Mouse (Mus musculus) CH12F3 (cell line): ENCODE results near the gene Whrn.

Experiments used
- in situ Hi-C: fragments of 300-500 bp; cut with MboI; formaldehyde crosslinking; loops from 2 replicates; pipeline ENCODE4 v1.14.3; 2020; ENCODE audit warnings: low sequenced_read_pairs

Whrn gene

DNA sequence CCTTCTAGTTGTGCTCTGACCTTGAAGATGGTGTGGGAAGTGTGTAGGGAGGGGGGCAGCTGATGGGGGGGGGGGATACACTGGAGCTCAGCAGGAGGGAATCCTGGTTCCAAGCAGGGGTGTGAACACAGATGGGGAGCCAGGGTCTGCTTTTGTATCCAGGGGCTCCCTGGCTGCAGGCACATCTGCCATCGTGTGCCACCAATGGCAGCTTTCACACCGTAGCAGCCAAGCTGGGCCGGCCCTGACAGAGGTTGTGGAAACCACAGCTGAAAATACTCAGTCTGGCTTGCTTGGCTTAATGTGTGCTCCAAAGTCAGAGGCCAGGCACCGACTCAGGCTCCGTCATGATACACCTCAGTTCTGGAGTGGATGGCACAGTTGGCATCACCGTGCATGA is 107.8 kb downstream of the Whrn start:
- in situ Hi-C loops, result no loop called here

DNA sequence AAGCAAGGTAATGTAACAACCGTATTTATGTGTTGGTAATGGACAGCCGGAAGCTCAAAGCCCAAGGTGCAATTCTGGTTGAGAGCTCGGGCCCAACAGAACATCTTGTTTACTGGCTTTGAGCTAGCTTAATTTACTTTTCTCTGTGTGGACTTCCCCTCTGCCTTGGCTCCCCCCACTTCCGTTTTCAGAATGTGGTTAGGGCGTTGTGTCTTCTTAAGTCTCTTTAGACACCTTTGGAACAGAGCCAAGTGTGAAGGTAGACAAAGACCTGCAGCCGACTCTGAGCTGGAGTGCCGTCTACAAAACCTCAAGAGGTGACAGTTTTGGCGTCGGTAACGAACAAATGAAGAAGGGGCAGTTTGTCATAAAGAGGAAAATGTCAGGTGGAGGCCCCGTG is 110.0 kb downstream of the Whrn start:
- in situ Hi-C loops, result no loop called here

DNA sequence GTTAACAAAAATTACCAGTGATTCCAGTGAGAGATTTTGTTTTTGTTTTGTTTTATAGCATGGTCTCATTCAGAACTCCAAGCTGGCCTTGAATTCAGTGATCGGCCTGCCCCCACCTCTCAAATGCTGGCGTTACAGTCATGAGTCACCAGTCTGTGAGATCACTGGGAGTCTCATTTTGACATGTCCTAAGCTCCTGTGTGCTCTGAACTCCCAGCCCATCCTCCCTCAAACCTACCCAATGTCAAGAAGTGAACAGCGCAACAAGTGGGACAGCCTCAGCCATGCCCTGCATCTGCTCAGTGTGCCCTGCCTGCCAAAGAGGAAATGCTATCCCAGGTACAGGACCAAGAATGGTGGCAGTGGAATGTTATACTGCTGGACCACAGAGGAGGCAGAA is 110.5 kb downstream of the Whrn start:
- in situ Hi-C loops, result no loop called here

DNA sequence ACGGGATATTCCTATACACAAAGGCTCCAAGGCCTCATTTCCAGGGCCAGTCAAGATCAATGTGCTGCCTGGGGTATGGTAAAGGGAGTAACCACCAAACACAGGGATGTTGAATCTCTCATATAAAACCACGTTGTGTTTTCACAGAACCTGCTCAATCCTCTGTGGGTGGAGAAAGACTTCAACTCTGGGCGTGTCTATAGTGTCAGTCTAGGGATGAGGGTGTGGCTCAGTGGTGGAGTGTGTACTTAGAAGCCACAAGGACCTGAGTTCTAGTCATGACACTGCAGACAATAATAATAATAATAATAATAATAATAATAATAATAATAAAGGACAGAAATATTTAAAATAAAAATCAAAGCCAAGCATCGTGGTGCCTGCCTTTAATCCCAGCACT is 111.5 kb downstream of the Whrn start:
- in situ Hi-C loops, result no loop called here

DNA sequence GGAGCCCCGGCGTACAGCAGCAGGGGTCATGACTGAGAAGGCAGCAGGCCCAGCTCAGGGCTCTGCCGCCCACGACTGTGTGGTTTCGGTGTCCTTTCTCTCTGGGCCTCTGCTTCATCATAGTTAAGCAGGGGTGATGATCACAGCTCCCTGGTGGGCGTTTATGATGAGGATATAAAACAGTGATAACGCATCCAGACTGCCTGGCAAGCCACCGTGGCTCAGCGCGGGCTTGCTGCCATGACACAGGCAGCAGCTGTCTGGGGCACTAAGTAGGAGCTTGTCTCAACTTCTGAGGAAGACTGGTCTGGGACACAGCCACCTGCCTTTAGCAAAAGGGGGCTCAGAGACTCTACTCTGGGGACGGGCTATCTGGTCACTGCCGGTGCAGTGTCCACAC is 112.3 kb downstream of the Whrn start:
- in situ Hi-C loops, result no loop called here

DNA sequence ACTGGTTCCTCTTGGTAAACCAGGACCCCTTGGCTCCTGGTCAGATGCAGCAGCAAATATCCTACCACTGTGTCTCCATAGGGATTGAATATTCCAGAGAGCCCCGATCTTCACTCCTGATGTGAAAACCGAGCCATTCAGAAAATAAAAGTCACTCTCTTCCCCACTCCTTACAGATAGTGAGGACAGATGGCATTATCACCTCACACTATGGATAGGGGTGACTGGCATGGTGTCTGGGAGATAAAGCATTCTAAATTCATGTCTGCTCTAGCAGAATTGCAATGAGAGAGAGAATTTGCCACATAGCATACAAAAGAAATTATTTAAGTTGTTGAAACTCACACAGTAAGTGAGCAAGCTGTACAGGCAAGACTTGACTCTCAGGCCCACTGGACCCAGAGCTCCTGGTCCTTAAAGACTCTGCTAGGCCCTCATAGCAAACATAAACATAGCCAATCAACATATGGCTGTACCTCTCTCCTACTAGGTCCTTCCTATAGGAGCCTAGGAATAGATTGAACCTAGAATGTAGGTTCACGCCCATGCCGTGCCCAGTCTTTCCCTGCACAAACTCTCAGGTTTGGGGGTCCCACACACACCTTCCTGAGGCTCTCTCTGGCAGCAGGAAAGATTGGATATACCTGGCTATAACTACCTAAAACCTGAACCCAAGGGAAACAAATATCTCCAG is 113.0 kb downstream of the Whrn start:
- in situ Hi-C loops, result no loop called here

DNA sequence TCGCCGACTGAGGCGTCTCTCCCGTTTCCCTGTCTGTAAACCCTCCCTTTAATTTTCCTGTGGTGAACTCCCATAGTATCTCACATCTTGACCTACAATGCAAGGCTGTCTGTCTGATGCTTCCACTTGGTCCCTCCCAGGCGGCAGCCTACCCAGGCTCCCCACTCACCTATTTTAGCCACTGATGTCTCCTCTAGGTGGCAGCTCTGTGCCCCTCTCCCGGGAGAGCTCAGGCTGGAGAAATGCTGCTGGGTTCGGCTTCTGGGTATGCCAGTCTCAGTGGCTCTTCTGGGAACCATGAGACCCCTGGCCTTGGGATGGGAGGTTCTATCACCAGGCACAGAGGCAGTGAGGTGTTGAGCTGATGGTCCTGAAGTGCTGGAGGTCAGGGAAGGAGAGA is 118.3 kb downstream of the Whrn start:
- in situ Hi-C loops, result no loop called here

DNA sequence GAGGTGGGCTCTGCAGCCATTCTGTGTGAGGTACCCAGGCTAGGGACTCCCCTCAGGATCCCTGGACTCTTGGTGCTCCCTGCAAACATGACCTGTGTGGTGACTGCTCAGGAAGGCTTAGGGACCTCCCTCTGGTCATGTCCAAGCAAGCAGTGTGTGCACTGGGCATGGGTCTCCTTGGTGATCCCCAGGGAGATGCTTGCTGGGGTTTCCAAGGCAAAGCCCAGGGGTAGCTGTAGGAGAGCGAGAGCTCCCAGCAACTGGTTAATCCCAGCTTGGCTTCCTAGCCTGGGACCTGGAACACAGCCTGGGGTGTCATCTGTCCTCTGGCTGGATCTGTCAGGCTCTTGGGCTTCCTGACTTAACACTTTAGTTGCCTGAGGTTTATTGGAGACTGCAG is 120.4 kb downstream of the Whrn start:
- in situ Hi-C loops, result no loop called here

DNA sequence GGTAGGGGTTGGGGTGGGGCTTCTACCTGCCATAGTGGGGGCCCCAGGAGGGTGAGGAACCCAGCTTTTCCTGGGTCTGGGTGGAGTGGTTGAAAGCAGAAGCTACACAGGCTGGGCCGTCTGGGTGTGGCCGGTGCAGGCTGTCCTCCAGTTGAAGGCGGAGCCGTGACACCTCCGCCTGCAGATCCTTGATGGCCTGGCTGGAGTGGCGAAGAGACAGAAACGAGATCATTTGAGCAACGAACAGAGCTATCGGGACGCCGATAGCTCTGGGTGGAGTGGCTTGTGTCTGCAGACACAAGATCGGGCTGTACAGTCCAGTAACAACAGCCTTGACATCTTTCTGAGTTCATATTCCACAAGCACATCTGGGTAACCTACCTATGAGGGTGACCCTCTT is 121.5 kb downstream of the Whrn start:
- in situ Hi-C loops, result no loop called here

DNA sequence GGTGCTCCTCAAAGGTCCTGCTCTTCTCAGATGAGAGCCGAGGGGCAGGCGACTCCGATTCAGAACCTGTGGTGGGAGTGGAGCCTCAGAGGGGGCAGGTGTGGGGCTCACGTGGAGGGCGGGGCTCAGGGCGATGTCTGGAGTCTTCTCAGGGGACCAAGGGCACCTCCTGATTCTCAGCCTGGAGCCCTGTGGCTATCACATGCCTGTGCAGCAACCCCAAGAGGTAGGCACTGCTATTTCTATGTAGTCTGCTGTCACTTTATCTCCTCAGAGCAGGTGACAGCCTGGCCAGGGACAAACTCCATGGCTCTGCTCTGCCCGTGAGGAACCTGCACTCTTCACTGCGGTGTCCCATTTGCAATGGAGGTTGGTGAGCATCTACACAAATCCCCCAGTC is 122.4 kb downstream of the Whrn start:
- in situ Hi-C loops, result no loop called here

DNA sequence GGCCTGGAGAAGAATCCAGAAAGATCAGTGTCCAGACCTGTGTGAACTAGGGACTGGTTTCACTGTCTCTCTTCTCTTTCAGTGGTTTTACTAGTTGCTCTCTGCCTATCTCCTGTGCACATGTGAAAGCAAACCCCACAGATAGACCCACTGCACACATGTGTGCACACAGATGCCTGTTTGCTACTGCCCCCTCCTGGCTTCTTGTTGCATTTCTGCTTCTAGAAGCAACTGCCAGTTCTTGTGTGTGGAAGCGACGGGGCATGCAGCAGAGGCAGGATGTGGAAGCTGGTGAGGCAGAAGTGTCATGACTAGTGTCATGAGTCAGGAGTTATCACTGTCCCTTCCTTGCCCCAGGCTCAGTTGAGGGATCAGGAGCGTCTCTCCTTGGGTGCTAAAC is 123.9 kb downstream of the Whrn start:
- in situ Hi-C loops, result no loop called here

DNA sequence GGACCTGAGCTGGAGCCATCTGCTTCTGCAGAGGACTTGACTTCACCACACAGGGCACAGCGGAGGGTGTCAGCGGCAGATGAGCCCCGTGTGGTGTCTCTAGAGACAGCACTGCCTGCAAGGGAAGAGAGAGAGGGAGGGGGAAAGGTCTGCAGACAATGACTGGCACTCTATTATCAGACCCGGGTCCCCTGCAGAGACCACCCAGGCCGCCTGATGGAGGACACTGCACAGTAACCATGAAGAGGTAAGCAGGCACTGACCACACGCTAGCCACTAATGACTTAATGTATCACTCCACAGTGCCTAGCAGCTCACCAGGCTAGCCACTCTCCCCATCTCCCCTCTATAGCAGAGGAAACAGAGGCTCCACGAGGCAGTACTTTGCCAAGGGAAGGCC is 124.9 kb downstream of the Whrn start:
- in situ Hi-C loops, result no loop called here

DNA sequence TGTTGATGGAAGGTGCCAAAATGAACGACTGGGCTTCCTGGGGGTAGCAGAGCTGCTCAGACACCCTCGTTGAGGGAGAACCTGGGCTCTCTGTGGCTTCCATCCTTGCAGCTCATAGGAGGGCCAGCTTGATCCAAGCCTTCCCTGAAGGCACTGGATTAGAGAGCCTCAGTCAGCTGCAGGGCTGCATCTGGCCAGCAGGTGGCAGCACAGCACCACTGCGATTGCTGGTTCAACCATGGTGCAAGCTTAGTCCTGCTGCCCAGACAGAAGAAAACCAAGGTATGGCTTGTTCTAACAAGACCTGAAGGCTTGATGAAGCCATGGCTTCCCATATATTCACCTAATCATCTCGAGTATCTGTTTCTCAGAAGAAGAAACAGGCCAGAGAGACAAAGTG is 127.2 kb downstream of the Whrn start:
- in situ Hi-C loops, result no loop called here
